19 mouse cellular contexts compared by ENCODE assay signal in the genomic region with DNA sequence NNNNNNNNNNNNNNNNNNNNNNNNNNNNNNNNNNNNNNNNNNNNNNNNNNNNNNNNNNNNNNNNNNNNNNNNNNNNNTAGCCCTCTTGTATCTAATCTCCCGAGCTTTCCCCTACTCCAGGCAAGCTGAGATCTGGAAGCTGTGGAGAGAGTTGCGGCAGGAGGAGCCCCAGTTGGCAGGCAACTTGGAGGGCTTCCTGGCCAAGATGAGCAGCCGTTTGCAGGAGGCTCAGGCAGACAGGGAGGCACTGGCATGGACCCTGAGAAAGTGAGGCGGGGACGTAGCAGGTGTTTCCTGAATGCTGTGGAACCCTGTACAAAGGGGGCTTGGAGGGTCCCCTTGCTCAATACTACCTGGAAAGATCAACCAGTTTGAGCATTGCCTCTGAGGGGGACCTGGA. TPM values are rescaled to one million over a fixed set of nuclear protein-coding genes. Genes with fewer than 3 reads are reported as not detected.
DNase-seq lines count a peak whose midpoint lies in the region; ATAC-seq and TF ChIP-seq lines count a peak whose summit lies in the region.
"Had no signal": no experiment of that assay in that cellular context is flagged by ENCODE, and none has a peak within 500 bp of the region (broad histone marks: within the 10 kb centered on the region; RNA-seq: fewer than 3 reads in every experiment).

No protein-coding gene starts in this region.

- no peak for ATAC-seq in embryonic facial prominence, embryonic 15.5 days (ENCODE audit: insufficient number of reproducible peaks, low FRiP score, low TSS enrichment, low read depth)
- ATAC-seq in hindbrain, embryonic 12.5 days (ENCODE audit: low FRiP score) = no peak
- no peak for ATAC-seq in kidney, embryonic 16.5 days (ENCODE audit: low FRiP score, low TSS enrichment)
- ATAC-seq: activated CD4-positive, CD25-positive, alpha-beta regulatory T cell, adult 4 months had no signal

- H3K79me2 ChIP-seq in myocyte (ENCODE audit: control insufficient read depth, insufficient read depth) = no peaks in the 10 kb centered on the region

- no peaks in the 10 kb centered on the region for H3K9me3 ChIP-seq in embryonic facial prominence, embryonic 15.5 days (replicated peaks)
- no peaks in the 10 kb centered on the region for H3K9me3 ChIP-seq in embryonic facial prominence, embryonic 10.5 days
- H3K9me3 ChIP-seq in hindbrain, embryonic 10.5 days = no peaks in the 10 kb centered on the region
- H3K9me3 ChIP-seq in hindbrain, embryonic 12.5 days (replicated peaks) = no peaks in the 10 kb centered on the region
- H3K9me3 ChIP-seq in kidney, embryonic 16.5 days (ENCODE audit: low read length) = no peaks in the 10 kb centered on the region
- H3K9me3 ChIP-seq: G1E had no signal

- no peak for DNase-seq in embryonic facial prominence, embryonic 10.5 days (ENCODE audit: low spot score)
- no peak for DNase-seq in hindbrain, embryonic 10.5 days (ENCODE audit: low spot score)
- peak; percentile 43 to 59 for DNase-seq in thymus, postnatal 36 days
- DNase-seq: cerebellum, adult 11-12 months; heart, adult 18-20 months; kidney, adult 9 months; kidney, postnatal 36 days; layer of hippocampus, adult 9-11 months; lung, adult 18-20 months had no signal

- H3K27ac ChIP-seq in embryonic facial prominence, embryonic 15.5 days (replicated peaks) = peak overlapping the region; percentile 61
- no peak overlapping the region for H3K27ac ChIP-seq in embryonic facial prominence, embryonic 10.5 days (replicated peaks)
- H3K27ac ChIP-seq in hindbrain, embryonic 10.5 days = peak overlapping the region; percentile 29; the same call in 1 of the 2 replicates
- no peak overlapping the region for H3K27ac ChIP-seq in hindbrain, embryonic 12.5 days
- H3K27ac ChIP-seq in kidney, embryonic 16.5 days (ENCODE audit: low read length) = no peak overlapping the region

- WGBS in embryonic facial prominence, embryonic 15.5 days = 73% methylated on average over 5 of the region's 5 CpGs
- 77% methylated on average over 5 of the region's 5 CpGs for WGBS in embryonic facial prominence, embryonic 10.5 days
- 79% methylated on average over 5 of the region's 5 CpGs for WGBS in hindbrain, embryonic 10.5 days
- 84% methylated on average over 5 of the region's 5 CpGs for WGBS in hindbrain, embryonic 12.5 days
- WGBS in kidney, embryonic 16.5 days = 66% methylated on average over 5 of the region's 5 CpGs

- no peak overlapping the region for H3ac ChIP-seq in myocyte (ENCODE audit: control insufficient read depth, insufficient read length)

- no peaks in the 10 kb centered on the region for H3K36me3 ChIP-seq in embryonic facial prominence, embryonic 15.5 days
- no peaks in the 10 kb centered on the region for H3K36me3 ChIP-seq in embryonic facial prominence, embryonic 10.5 days (replicated peaks)
- H3K36me3 ChIP-seq in hindbrain, embryonic 10.5 days = no peaks in the 10 kb centered on the region
- no peaks in the 10 kb centered on the region for H3K36me3 ChIP-seq in hindbrain, embryonic 12.5 days
- no peaks in the 10 kb centered on the region for H3K36me3 ChIP-seq in myocyte (ENCODE audit: control insufficient read depth, insufficient read depth)
- H3K36me3 ChIP-seq in kidney, embryonic 16.5 days (ENCODE audit: insufficient read depth, low read length) = no peaks in the 10 kb centered on the region

- H3K4me1 ChIP-seq in embryonic facial prominence, embryonic 15.5 days = peaks cover 37% of the 10 kb centered on the region
- peaks cover 34% of the 10 kb centered on the region for H3K4me1 ChIP-seq in embryonic facial prominence, embryonic 10.5 days
- peaks cover 36% of the 10 kb centered on the region for H3K4me1 ChIP-seq in hindbrain, embryonic 10.5 days (replicated peaks)
- 0 out of 2 replicates have a peak, but pooled peaks cover 4% of the 10 kb centered on the region for H3K4me1 ChIP-seq in hindbrain, embryonic 12.5 days
- no peaks in the 10 kb centered on the region for H3K4me1 ChIP-seq in kidney, embryonic 16.5 days (ENCODE audit: insufficient read depth, low read length)

- no peak for TF ChIP-seq POLR2A in myocyte (IDR thresholded peaks at IDR 0.05; ENCODE audit: insufficient read length, low read depth)

- no peaks in the 10 kb centered on the region for H3K27me3 ChIP-seq in embryonic facial prominence, embryonic 15.5 days
- no peaks in the 10 kb centered on the region for H3K27me3 ChIP-seq in embryonic facial prominence, embryonic 10.5 days (replicated peaks; ENCODE audit: low read depth, poor library complexity, severe bottlenecking)
- no peaks in the 10 kb centered on the region for H3K27me3 ChIP-seq in hindbrain, embryonic 10.5 days (ENCODE audit: insufficient read depth, poor library complexity, severe bottlenecking)
- H3K27me3 ChIP-seq in hindbrain, embryonic 12.5 days = no peaks in the 10 kb centered on the region
- no peaks in the 10 kb centered on the region for H3K27me3 ChIP-seq in myocyte (ENCODE audit: control insufficient read depth, insufficient read depth, insufficient read length)
- no peaks in the 10 kb centered on the region for H3K27me3 ChIP-seq in kidney, embryonic 16.5 days (ENCODE audit: insufficient read depth, low read length)

- no peak overlapping the region for H3K4me3 ChIP-seq in embryonic facial prominence, embryonic 15.5 days (replicated peaks)
- H3K4me3 ChIP-seq in embryonic facial prominence, embryonic 10.5 days = no peak overlapping the region
- no peak overlapping the region for H3K4me3 ChIP-seq in hindbrain, embryonic 10.5 days
- no peak overlapping the region for H3K4me3 ChIP-seq in hindbrain, embryonic 12.5 days
- H3K4me3 ChIP-seq in myocyte = no peak overlapping the region
- H3K4me3 ChIP-seq in kidney, embryonic 16.5 days (ENCODE audit: low read length) = no peak overlapping the region
- H3K4me3 ChIP-seq: erythroblast, embryonic 14.5 days had no signal

- H3K4me2 ChIP-seq in embryonic facial prominence, embryonic 15.5 days (replicated peaks) = no peak overlapping the region
- no peak overlapping the region for H3K4me2 ChIP-seq in hindbrain, embryonic 12.5 days (replicated peaks)
- peak overlapping the region; percentile 49 for H3K4me2 ChIP-seq in myocyte (ENCODE audit: low read depth)
- H3K4me2 ChIP-seq in kidney, embryonic 16.5 days (replicated peaks; ENCODE audit: low read depth, low read length) = no peak overlapping the region
- H3K4me2 ChIP-seq: liver, embryonic 11.5 days had no signal

- H3K9ac ChIP-seq in embryonic facial prominence, embryonic 15.5 days = no peak overlapping the region
- H3K9ac ChIP-seq in hindbrain, embryonic 12.5 days = no peak overlapping the region
- H3K9ac ChIP-seq in kidney, embryonic 16.5 days (replicated peaks; ENCODE audit: low read length) = no peak overlapping the region

TF ChIP-seq in myocyte, 11 proteins besides CTCF, POLR2A, EP300 and RAD21:
- TF ChIP-seq USF1 (IDR thresholded peaks at IDR 0.05; ENCODE audit: low read depth) = no peak
- no peak for TF ChIP-seq CEBPB (IDR thresholded peaks at IDR 0.05; ENCODE audit: insufficient read depth, poor library complexity, severe bottlenecking)
- TF ChIP-seq E2F4 (IDR thresholded peaks at IDR 0.05; ENCODE audit: insufficient read depth) = no peak
- TF ChIP-seq POLR2AphosphoS2 (IDR thresholded peaks at IDR 0.05; ENCODE audit: insufficient read length, low read depth) = no peak
- TF ChIP-seq REST (IDR thresholded peaks at IDR 0.05; ENCODE audit: insufficient read depth, insufficient read length) = no peak
- no peak for TF ChIP-seq TCF3 (IDR thresholded peaks at IDR 0.05; ENCODE audit: insufficient read length, low read depth)
- no peak for TF ChIP-seq MYOD1 (IDR thresholded peaks at IDR 0.05; ENCODE audit: control insufficient read depth in 1 of 3, insufficient read length in 2 of 3, low read depth in 2 of 3)
- TF ChIP-seq MAX (IDR thresholded peaks at IDR 0.05; ENCODE audit: low read depth) = no peak
- TF ChIP-seq TCF12 (IDR thresholded peaks at IDR 0.05; ENCODE audit: insufficient read depth, poor library complexity, severe bottlenecking) = no peak

RNA-seq across cellular contexts. Expression of a gene that starts 21.1 kb away (rescaled TPM):
- polyA plus RNA-seq in embryonic facial prominence, embryonic 15.5 days (2015; fragmentation: Nextera tagmentation; extraction: Ambion mirVana) = 3.4 and 4.5 TPM in 2 replicates
- 0.09 and 0.21 TPM in 2 replicates for polyA plus RNA-seq in embryonic facial prominence, embryonic 10.5 days (2016; fragmentation: Nextera tagmentation; extraction: Ambion mirVana)
- 0.04 TPM in 1 of 2 replicates, not detected in the other for polyA plus RNA-seq in hindbrain, embryonic 10.5 days (2016; fragmentation: Nextera tagmentation; extraction: Ambion mirVana)
- 0.34 and 1.1 TPM in 2 replicates for polyA plus RNA-seq in hindbrain, embryonic 12.5 days (2016; fragmentation: Nextera tagmentation; extraction: Ambion mirVana)
- polyA plus RNA-seq in myocyte (2012; fragmentation: generic; extraction: Trizol) = 6.8 TPM
- 0.12 and 0.26 TPM in 2 replicates for polyA plus RNA-seq in kidney, embryonic 16.5 days (2015; fragmentation: Nextera tagmentation; extraction: Ambion mirVana)
- polyA plus RNA-seq: activated CD4-positive, CD25-positive, alpha-beta regulatory T cell, adult 4 months; limb, embryonic 11.5 days; midbrain, postnatal 0 days had no signal

RNA-seq across cellular contexts. Expression of a gene that starts 44.3 kb away (rescaled TPM):
- polyA plus RNA-seq in embryonic facial prominence, embryonic 15.5 days (2015; fragmentation: Nextera tagmentation; extraction: Ambion mirVana) = 347 and 357 TPM in 2 replicates
- 26.0 and 27.5 TPM in 2 replicates for polyA plus RNA-seq in embryonic facial prominence, embryonic 10.5 days (2016; fragmentation: Nextera tagmentation; extraction: Ambion mirVana)
- polyA plus RNA-seq in hindbrain, embryonic 10.5 days (2016; fragmentation: Nextera tagmentation; extraction: Ambion mirVana) = 29.9 and 36.0 TPM in 2 replicates
- 39.0 and 43.6 TPM in 2 replicates for polyA plus RNA-seq in hindbrain, embryonic 12.5 days (2016; fragmentation: Nextera tagmentation; extraction: Ambion mirVana)
- polyA plus RNA-seq in myocyte (2012; fragmentation: generic; extraction: Trizol) = 2,069 TPM
- 74.1 and 81.3 TPM in 2 replicates for polyA plus RNA-seq in kidney, embryonic 16.5 days (2015; fragmentation: Nextera tagmentation; extraction: Ambion mirVana)

Comparison
In these comparisons a context has a peak if more than half of its experiments do, and no peak if none do; other contexts are left out.
1. H3K27ac ChIP-seq: peak in embryonic facial prominence, embryonic 15.5 days (single experiment) and hindbrain, embryonic 10.5 days (single experiment); none in embryonic facial prominence, embryonic 10.5 days (single experiment), hindbrain, embryonic 12.5 days (single experiment) and kidney, embryonic 16.5 days (single experiment).
2. DNase-seq: peak in thymus, postnatal 36 days (2 of 2); none in embryonic facial prominence, embryonic 10.5 days (single experiment) and hindbrain, embryonic 10.5 days (single experiment).